Mouse (Mus musculus) urinary bladder, adult 2 months (tissue): ENCODE data around the gene Mtln. TPM values are rescaled to one million over a fixed set of nuclear protein-coding genes. Genes with fewer than 3 reads are reported as not detected.
A peak's percentile ranks its signal among the peaks of the same experiment; 100 is the strongest.

Source experiments
- DNase-seq: peaks from one replicate; pipeline ENCODE4 v3.0.0; 2022; ENCODE audit warnings: low spot score
- polyA plus RNA-seq: library from polyadenylated mRNA; depleted of rRNA; stranded (reverse); fragments of >200 nt; gene quantifications from 2 replicates; pipeline ENCODE4 v1.2.3, GENCODE M21; 2012; rRNA removed

Mtln gene
- 85.9 and 98.5 TPM in 2 replicates for polyA plus RNA-seq

- DNase-seq = peak; percentile 75
These were observed at the start of gene Mtln for GRCm38 (mm10) chr2:127791919-127792603. TSS of gene Mtln (minus strand) at chr2:127792488.

- DNase-seq = no peak
These were observed 49.1 kb upstream of the Mtln start for GRCm38 (mm10) chr2:127841402-127841801.

GRCm38 (mm10) chr2:127839425-127839824 lies 47.1 kb upstream of the Mtln start:
- no peak for DNase-seq

GRCm38 (mm10) chr2:127838576-127838975 lies 46.3 kb upstream of the Mtln start, which contains the start of gene Acoxl:
TSS of gene Acoxl (plus strand) at chr2:127838876.
- no peak for DNase-seq

- DNase-seq = no peak
These were observed 40.5 kb upstream of the Mtln start for GRCm38 (mm10) chr2:127832833-127833190.

- DNase-seq = no peak
These were observed 40.0 kb upstream of the Mtln start for GRCm38 (mm10) chr2:127832103-127832832.

GRCm38 (mm10) chr2:127831401-127832102 lies 39.3 kb upstream of the Mtln start, which contains the start of gene Bub1:
TSS of gene Bub1 (minus strand) at chr2:127831865.
- DNase-seq = peak; percentile 76

- DNase-seq = no peak
These were observed 2.5 kb downstream of the Mtln start for GRCm38 (mm10) chr2:127789651-127790270.

- DNase-seq = no peak
These were observed 3.1 kb downstream of the Mtln start for GRCm38 (mm10) chr2:127789138-127789537.

GRCm38 (mm10) chr2:127788440-127789116 lies 3.7 kb downstream of the Mtln start, which contains the start of gene Nphp1:
TSS of gene Nphp1 (minus strand) at chr2:127788897.
- peak; percentile 69 for DNase-seq

- no peak for DNase-seq
These were observed 5.1 kb downstream of the Mtln start for GRCm38 (mm10) chr2:127787226-127787625.

- no peak for DNase-seq
These were observed 13.8 kb downstream of the Mtln start for GRCm38 (mm10) chr2:127778451-127778850.

- no peak for DNase-seq
These were observed 17.3 kb downstream of the Mtln start for GRCm38 (mm10) chr2:127775013-127775412.

- no peak for DNase-seq
These were observed 17.7 kb downstream of the Mtln start for GRCm38 (mm10) chr2:127774578-127774941.

- no peak for DNase-seq
These were observed 18.2 kb downstream of the Mtln start for GRCm38 (mm10) chr2:127773938-127774577.

GRCm38 (mm10) chr2:127761587-127761986 lies 30.7 kb downstream of the Mtln start:
- no peak for DNase-seq

- DNase-seq = no peak
These were observed 31.8 kb downstream of the Mtln start for GRCm38 (mm10) chr2:127760429-127761000.

- no peak for DNase-seq
These were observed 32.3 kb downstream of the Mtln start for GRCm38 (mm10) chr2:127760014-127760413.

- no peak for DNase-seq
These were observed 33.0 kb downstream of the Mtln start for GRCm38 (mm10) chr2:127759157-127759880.

- no peak for DNase-seq
These were observed 35.1 kb downstream of the Mtln start for GRCm38 (mm10) chr2:127757171-127757570.
